Mouse (Mus musculus) CD4-positive, CD25-positive, alpha-beta regulatory T cell, adult 4 months (primary cell): ENCODE results near the gene Parva. TPM values are rescaled to one million over a fixed set of nuclear protein-coding genes. Genes with fewer than 3 reads are reported as not detected.

ENCODE experiments used
- ATAC-seq: one replicate; pipeline ENCODE4 v1.8.0; 2017
- polyA plus RNA-seq, 2 experiments: library from polyadenylated mRNA; unstranded; fragments of 100-300 nt; shearing (Covaris generic); gene quantifications; one replicate each; pipeline ENCODE4 v1.2.1; 2017

The Parva gene
- polyA plus RNA-seq, 2 experiments from 2014 or later = not detected

DNA sequence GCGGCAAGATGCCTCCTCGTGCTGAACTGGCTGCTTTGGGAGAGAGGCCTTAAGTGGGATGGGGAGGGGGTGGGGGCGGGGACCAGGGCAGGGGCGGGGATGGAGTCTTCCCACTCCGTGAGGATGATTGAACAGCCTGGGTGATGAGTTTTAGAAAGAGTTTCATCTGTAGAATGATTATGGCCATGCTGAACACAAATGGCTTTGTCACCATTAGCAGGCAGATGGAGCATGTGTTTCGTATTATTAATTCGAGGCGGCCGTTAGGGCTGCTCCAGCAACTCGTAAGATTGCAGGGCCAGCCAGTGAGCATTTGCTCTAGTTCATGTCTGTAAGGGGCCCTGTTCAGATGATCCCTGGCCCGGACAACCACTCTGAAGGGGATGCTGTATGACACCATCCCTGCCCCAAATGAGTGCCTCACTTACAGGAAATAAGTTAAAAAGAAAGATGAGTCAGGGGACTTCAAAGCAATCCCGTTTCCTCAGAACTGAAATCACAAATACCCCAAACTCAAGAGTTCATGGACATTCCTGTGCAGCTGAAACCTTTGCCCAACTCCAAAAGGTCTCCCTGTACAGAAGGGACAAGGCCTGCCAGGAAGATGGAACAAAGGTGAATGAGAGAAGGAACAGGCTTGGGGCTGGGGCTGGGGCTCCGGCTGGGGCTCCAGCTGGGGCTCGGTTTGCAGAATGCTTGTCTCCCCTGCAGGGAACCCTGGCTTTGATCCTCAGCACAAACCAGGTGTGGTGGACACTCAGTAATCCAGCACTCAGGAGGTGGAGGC, 46.5 kb downstream of the Parva start:
- ATAC-seq = no peak

DNA sequence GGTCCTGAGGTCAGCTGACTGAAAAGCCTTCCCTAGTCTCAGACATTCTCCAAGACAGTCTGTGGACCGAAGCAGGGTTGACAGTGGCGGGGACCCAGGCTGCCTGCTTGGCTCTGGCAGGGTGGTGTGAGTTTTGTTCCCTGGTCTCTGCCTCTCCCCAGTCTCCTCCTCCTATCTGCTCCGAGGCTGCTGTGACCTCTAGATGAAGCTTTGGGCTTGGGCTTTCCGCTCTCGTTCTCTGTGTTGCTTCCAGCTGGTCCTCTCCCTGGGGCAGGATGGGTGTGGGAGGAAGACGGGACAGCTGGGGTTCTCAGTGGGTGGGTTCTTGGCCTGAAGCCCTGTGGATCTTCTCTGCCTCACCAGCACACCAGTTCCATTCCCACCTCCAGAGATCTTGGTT, 51.8 kb downstream of the Parva start:
- no peak for ATAC-seq

DNA sequence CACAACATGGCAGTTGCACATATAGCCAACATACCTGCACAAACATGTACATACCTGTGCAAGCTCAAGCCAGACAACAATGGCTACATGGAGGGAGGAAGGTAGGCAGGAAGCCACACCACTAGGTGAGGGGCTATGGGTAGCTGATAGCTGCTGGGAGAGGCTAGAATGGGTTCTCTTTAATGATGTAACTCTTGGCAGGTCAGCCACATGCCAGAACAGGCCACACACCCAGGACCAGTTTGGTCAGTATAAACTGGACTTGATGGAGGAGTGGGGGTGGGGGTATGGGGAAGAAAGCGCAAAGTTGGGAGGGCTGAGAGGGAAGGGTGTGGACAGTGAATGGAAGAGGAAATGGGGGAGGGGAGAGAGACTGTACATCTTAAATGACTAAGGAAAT, 53.7 kb downstream of the Parva start:
- no peak for ATAC-seq

DNA sequence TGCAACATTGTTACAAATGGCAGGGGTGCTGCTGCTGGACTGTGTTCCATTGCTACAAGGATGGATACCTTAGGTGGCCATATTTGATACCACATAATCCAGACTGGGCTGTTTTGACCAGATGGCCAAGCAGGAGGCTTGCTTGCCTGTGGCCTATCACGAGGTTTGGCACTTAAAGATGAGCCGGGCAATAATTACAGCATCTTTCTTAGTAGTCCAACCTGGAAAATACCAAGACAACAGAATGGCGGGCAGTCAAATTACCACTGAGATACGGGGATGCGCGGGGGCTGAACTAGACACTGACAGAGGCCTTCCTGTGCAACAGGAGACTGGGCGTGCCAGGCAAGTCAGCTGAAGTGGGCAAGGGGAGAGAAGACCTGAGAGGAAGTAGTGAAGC, 55.3 kb downstream of the Parva start:
- ATAC-seq = no peak

DNA sequence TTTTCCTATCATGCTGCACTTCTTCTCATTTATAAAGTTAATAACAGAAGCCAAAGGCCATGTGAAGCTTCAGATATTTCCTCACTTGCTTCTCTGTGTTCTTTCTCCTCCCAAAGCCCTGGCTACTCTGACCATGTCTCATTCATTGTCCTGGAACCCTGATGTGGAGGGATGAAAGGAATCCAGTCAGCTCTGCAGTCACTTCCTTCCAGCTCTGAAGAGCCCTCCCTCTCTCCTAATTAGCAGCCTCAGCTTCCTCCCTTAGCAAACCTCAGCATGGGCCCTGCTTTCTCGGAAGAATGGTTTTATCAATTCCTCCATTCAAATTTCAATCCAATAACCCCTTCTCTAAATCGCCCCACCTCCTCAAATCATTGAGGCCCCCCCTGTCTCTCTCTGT, 56.1 kb downstream of the Parva start:
- ATAC-seq = no peak

DNA sequence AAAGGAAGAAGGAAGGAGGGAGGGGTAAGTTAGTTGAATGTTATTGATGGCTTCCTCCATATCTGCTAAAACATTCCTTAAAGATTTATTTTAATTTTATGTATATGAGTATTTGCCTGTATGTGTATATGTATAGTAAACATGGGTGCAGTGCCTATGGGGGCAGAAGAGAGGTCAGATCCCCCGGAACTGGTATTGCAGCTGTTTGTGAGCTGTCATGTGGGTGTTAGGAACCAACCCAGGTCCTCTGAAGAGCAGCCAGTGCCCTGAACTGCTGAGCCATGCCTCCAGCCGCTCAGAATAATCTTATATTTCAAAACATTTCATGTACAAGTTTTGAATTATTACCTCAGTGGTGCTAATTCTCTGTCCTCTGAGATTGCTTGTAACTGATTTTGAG, 63.5 kb downstream of the Parva start:
- no peak for ATAC-seq

DNA sequence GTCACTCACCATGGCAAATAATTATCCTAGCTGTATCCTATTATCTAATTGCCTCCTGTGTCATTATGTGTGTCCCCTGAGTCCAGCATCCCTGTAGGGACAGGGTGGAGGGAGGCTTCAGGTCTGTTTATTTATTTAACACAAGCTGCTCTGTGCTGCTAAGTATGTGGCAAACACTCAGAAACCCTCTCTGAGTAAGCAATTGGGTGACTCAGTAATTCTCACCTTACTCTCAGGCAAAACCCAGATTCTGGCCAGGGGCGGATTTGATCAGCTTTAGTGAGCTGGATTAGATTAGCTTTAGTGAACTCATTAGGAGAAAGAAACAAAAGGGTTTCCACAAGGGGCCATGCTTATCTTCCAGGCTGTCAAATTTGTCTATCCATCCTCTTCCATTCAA, 64.4 kb downstream of the Parva start:
- no peak for ATAC-seq

DNA sequence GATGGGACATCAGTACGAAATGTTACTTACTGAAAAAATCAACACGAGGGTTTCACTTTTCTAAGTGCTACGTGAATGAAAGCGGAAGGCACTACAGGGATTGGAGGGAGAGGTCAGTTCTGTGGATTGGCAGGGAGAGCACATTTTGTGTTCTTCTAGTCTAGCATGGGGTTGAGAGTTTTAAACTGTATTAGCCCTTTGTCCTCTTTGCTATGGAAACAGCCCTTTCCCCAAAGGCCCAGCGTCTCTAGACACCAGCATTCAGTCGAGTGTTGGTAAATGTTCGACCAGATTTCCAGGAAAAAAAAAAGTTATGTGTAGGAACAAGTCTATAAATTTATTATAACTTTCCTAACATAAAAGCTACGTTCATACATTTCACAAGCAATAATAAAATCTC, 68.6 kb downstream of the Parva start:
- ATAC-seq = no peak

DNA sequence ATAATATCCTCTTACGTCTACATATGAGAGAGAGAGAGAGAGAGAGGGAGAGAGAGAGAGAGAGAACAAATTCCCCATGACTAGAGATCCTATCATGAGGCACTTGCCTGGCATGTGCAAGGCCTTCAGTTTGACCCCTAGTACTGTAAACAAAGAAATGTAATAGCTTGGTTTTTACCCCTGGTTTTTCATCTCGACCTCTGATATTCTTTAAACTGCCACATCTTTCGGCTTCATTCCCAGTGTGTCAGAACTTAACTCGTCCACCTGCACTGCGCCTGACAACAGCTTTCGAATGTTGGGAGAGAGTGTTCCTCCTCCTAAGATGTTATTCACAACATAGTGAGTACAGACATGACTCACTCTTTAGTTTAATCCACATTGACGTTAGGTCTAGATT, 69.6 kb downstream of the Parva start:
- no peak for ATAC-seq

DNA sequence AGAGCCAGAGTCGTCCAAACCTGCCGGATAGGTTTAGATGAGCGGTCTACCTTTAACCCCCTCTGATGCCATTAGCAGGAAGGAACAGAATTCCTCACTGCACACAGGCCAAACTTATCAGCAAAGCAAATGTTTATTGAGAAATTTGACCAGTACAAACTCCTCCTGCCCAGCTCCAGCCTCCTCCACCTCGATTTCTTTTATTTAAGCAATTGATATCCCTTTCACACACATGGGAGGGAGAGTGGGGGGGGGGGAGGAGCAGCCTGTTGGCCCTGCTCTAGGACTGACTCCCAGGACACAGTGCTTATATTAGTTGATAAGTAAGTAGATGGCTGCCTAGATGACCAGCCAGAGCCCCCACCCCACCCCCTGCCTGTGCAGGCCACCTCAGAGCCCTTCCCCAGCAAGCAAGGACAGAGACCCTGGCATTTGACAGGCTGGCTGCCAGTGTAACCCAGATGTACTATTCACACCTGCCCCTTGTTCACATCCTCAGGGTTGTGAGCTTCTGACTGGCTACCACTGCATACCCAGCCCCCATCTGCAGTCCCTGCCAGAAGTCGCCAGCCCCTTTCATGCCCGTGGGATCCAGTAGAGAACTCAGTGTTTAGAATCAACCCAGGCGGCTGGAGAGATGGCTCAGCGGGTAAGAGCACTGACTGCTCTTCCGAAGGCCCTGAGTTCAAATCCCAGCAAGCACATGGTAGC, 71.4 kb downstream of the Parva start:
- ATAC-seq = no peak

DNA sequence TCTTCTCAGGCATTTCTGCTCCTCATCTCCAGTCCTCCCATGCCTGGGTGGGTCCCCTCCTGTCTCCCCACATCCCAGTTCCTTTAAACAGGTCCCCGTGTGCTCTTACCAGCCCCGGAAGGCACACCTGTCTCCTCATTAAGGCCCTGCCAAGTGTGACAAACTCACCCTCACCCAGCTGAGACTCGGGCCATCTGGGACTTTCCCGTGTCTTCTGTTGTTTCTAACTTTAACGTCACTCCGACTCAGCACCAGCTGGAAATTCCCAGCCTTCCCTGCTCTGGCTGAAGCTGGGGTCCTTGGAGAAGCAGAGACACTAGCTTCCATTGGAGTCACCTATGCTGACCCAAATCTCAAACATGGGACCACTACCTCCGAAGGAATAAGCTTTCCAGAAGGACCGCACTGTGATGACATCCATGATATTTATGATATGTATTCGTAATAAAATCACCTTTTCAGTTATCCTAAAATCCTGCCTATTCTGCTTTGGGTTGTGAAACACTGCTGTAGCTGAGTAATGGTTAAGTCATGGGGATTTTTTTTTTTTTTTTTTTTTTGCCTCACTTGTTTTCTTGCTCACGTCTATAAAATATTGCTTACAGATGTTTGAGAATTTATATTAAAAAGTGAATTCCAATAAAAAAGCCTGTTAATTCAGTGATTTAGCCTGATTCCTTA, 72.3 kb downstream of the Parva start:
- no peak for ATAC-seq

DNA sequence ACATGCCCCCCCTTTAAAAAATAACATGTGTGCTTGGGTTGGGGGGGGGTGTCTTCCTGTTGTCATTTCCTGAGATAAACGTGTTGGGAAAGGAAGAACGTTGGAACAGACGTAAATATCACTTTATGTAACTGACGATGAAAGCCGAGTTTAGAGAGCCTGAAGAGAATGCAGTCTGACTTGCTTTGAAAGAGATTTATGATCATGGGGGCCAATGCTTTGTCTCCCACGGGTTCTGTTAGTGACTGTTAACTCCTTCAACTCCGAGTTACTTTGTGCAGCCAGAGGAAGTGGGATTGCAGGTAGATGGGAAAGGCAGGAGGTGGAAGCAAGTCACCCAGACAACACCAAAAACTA, 72.8 kb downstream of the Parva start:
- no peak for ATAC-seq

DNA sequence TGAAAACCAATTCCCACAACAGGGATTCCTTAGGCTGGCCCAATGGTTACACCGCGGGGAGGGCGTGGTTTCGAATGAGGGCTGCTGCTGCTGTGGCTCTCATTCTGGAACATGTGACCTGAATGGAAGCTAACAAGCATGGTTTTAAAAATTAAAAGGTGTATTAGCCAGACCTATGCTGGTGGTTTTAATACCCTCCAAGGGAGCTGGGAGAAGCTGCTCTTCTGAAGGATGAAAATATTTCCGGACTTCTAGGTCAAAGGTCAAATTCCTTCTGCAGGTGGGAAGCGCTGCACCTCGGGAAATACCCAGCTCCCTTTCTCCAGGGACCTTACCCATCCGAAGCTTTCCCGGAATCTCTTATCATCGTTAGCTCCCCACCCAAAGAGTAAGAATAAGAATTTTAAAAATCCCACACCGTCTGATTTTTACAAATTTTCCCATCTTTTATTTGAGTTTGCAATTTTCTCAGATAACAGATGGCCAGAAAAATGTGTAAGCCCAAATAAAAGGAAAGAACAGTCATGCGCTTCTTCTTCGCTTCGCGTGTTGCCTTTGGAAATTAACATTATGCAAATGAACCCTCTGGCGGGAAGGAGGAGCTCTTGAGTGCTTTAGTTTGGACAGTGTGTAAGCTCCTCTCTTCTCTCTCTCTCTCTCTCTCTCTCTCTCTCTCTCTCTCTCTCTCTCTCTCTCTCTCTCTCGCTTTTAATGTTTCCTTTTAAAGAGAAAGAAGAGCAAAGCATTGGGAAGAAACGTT, 74.9 kb downstream of the Parva start:
- no peak for ATAC-seq

DNA sequence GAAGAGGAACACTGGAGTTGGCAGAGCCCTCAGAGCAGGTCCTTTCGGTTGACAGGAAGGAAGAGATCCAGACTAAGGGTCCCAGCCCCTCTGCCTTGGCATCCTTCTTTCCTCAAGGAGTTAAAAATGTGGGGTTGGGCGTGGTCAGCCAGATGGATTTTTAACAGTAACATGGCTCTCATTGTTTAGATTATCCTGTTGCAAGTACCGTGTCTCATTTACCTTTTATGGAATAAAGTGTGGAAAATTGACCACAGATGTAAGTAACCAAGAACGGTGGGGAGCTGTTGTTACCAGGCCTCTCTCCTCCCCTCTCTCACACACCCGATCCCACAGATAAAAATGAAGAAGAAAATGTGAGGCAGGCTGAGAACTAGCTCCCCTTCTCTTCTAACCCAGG, 75.5 kb downstream of the Parva start:
- no peak for ATAC-seq

DNA sequence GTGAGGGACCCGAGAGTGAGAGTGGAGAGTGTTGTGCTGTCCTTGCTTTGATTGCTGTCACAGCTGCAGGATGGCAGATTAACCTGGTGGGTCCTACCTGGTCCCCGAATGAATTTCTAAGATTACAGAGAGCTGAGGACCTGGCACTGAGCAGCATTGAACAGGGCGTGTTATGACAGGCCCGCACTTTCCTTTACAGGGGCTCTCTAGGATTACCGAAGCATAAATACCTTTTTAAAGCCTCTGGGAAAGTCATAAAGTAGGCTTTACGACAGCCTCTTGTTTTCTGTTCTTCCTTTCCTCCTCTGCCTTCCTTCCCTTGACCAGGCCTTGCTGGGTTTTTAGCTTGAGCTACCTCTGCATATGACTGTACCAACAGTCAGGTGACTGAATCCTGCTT, 76.1 kb downstream of the Parva start:
- ATAC-seq = no peak

DNA sequence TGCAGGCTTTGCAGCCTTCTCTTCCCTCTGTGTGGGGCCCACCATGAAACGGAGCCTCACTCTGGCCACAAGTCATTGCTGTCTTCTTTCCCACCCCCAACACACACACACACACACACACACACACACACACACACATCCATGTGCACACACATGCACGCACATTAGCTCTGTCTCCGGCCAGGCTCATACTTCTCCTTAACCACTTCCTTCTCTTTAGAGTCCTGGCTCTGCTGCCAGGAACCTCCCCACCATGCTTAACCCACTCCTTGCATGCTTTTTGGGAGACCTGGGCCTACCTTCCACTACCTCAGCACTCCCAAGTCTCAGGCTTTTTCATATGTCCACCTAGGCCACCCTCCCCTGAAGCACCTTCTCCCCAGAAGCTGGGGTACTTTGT, 76.6 kb downstream of the Parva start:
- ATAC-seq = no peak

DNA sequence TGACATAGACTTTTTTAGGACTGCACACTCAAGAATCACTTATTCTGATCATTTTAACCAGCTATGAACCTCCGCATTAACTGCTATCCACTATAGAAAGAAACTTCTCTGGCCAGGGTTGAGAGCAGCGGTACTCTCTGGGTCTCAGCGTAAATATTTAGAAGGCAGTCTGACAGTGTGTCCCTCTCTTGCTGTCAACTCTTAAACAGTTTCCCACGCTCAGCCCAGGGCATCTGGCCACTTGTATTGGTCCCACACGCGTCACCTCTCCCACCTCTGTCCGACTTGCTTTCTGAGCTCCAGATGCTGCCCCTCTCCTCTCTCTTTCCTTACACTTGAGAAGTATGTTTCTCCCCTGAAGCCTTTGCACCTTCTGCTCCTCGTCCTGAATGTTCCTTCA, 81.8 kb downstream of the Parva start:
- ATAC-seq = no peak

DNA sequence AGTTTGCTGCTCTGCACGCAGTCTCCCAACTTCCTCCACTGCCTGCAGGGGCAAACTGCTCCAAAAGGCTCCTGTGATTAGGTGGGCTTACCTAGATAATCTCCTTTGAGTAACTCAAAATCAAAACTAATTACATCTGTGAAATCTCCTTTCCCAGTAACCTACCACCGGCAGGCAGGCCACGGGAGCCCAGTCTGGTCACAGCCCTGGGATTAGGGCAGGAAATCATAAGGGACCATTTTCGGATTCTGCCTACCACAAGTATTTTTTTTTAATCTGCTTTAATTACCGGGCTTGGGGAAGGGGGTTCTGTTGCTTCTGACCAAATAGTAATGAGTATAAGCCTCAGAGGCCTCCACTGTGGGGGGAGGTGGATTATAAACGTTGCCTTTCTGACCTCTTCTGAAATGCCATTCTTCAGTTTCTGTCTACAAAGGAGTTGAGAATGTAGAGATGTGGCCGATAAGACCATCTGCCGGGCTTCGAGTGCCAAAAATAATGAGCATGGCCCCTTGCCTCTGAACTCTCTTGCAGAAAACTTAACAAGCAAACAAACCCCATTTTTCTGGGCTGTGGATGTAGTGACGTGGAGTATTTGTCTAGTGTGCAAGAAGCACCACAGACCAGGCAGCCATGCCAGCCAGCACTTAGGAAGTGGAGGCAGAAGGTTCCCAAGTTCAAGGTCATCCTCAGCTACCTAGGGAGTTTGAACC, 83.2 kb downstream of the Parva start:
- ATAC-seq = no peak

DNA sequence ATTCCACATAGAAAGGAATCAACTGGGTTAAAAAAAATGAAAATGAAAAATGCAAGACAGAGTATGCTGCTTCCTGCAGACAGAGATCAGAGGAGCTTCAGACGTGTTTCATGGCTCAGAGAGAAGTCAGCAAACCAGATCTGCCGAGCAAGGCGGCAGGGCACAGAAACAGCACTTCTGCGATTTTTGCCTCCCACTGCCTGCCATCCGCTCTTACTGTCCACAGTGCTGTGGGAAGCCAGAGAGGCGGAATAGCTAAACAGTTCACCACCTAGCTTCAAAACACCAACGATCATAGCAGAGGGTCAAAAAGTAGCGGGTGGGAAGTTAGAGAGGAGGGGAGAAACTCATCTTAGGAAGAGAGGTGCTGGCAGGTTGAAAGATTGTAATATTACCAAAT, 84.0 kb downstream of the Parva start:
- no peak for ATAC-seq

DNA sequence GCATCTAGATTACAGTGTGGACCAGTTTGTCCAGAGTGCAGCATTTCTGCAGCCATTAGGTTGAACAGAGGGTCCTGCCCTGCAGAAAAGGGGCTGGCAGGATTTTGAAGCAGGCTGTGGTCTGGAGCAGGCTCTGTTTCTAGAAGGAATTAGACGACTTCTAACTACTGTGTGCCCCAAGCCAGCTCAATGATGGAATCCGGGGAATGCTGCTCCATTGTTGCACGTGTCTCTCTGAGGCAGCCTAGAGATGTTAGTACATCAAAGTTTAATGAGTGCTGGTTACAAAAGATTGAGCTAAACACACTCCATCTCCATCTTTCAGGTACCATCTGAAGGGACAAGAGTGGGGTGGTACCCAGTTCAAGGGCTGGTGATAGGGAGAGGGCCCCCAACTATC, 85.0 kb downstream of the Parva start:
- no peak for ATAC-seq

DNA sequence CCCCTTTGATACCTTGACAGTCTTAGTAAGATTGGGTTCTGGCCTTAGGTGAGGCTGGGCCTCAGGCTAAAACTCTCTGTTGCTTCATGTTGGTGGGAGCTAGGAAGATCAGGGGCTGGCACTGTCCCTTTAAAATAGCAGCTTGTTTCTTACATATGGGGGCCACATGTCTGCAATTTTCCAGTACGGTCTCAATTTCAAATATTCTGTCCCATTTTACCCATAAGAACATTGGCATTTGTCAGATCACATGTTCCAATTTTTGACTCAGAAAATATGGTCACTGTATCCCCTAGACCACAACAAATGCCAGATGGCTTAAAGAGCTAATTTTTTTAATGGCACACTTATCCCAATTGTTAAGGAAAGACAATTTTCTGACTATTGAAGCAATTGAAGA, 85.6 kb downstream of the Parva start:
- no peak for ATAC-seq

DNA sequence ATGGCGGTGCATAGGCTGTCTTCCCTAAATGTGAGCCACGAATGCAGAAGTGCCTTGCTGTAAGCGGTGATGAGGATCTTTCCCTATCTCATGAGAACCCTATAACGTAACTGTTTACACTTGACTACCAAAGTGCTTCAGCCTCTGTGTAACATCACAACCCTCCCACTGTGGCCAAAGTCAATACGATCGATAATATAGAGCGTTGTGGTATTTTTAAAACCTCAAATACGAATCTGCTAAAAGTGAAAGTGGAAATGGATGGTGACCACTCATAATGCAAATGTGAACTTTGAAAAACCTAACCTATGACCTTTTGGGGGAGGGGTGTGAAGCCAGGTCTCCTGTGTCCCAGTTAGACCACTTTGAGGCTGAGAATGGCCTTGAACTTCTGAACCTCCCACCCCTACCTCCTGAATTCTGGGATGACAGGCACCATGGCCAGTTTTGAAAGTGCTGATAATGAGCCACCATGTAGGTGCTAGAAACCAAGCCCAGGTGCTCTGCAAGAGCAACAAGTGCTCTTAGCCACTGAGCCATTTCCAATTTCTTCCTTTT, 87.4 kb downstream of the Parva start:
- peak; percentile 17 for ATAC-seq
